Comparison of ENCODE assay signal across 1 mouse cellular context in the genomic region with DNA sequence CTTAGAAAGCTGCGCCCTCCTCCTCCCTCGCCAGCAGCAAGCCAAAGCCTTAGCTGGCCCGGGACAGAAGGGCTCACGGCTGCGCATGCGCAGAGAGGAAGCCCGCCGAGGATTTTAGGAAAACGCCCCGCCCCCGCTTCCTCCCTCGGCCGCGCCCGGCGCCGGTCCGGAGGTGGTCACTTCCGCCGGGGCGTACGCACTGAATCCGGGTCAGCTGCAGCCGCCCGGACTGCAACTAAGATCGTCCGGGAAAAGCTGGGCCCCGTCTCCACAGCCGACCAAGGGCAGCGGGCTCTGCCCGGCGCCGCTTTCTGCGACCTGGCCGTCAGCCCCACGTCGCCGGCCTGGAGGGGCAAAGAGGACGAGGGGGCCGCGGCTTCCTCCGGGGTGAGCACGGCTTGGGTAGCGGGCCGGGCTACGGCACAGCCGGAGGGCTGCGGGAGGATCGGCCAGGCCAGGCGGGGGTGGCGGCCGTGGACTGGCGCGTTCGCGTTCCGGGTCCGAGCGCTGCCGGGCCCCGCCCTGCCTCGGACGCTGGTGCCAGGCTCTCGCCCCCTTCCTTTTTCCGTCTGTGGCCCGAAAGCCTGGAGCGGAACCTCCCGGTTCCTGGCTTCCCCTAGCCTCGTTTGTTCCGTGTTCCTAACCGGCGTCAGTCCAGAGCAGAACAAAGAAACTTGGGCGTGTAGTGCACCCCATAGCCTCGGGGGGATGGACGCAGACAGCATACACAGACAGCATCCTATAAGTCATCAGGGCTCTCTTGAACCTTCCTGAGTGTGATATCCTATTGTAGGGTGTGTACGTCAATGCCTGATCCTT.
TF ChIP-seq lines count a peak whose summit lies in the region.

Gene Bnip2 (plus strand): TSS at position 164 of the 819 bp plus-strand sequence.

TF ChIP-seq in myocyte, 11 proteins besides CTCF, POLR2A, EP300 and RAD21 (continued from another document):
- peak in 1 of 3 experiments; percentile 29 for TF ChIP-seq MYOG (IDR thresholded peaks at IDR 0.05; ENCODE audit: control insufficient read depth in 1 of 3, insufficient read depth in 1 of 3, insufficient read length in 2 of 3, low read depth in 2 of 3)
- TF ChIP-seq E2F4 (IDR thresholded peaks at IDR 0.05; ENCODE audit: insufficient read depth): peak; percentile 19
- TF ChIP-seq MAX (IDR thresholded peaks at IDR 0.05; ENCODE audit: low read depth): no peak
- TF ChIP-seq SRF (IDR thresholded peaks at IDR 0.05; ENCODE audit: control insufficient read depth, insufficient read length, low read depth): no peak
- no peak for TF ChIP-seq REST (IDR thresholded peaks at IDR 0.05; ENCODE audit: insufficient read depth, insufficient read length)
- peak in 1 of 3 experiments; percentile 5 for TF ChIP-seq MYOD1 (IDR thresholded peaks at IDR 0.05; ENCODE audit: control insufficient read depth in 1 of 3, insufficient read length in 2 of 3, low read depth in 2 of 3)
